Mouse (Mus musculus): Measurements from ENCODE around the gene Dock1.

Gene Dock1

DNA sequence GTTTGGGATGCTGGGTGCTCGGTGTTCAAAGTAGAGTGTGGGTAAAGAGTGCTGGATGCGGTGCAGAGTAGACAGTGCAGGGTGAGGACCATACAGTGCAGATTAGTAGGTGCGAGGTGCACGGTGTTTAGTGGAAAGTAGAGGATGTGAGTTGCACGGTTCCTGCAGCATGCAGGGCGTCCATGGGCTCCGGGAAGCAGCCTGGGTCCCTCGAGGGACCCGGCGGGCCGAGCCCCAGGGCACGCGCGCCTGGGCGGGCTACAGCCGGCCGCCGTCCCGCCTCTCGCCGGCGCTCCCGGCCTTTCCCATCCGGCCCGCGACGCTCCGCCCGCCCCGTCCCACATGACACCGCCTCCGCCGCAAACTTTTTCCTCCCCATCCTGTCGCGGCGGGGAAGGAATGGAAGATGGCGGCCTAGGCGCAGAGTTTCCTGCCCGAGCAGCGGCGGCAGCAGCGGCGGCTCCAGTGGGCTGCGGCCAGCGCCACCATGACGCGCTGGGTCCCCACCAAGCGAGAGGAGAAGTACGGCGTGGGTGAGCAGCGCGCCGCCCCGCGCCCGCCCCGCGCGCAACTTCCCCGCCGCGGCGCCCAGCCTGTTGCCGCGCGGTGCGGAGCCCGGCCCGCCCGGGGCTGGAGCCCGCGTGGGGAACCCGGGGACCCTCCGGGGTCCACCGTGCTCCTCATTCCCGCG, at the start of gene Dock1:
Gene Dock1 (plus strand): TSS at position 343 of the 691 bp plus-strand sequence.
- peak; percentile 14 to 18 for DNase-seq

DNA sequence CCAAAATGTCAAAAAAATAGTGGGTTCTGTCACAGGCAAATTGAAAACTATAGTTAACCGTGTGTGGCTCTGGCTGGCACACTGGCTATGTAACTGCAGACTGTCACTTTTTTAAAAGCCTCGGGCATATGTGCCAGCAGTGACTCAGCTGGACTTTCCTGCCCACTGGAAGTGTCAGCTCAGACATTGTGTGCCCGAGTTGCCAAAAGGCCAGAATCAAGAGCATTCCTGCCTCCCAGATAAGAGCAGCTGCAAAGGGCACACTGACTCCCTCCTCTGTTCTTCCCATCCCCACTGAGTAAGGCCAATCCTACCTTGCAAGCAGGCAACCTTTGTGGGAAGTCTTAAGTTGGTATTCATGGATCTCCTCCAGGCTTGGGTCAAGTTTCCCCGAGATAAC, 42.5 kb upstream of the Dock1 start:
- DNase-seq: no peak

DNA sequence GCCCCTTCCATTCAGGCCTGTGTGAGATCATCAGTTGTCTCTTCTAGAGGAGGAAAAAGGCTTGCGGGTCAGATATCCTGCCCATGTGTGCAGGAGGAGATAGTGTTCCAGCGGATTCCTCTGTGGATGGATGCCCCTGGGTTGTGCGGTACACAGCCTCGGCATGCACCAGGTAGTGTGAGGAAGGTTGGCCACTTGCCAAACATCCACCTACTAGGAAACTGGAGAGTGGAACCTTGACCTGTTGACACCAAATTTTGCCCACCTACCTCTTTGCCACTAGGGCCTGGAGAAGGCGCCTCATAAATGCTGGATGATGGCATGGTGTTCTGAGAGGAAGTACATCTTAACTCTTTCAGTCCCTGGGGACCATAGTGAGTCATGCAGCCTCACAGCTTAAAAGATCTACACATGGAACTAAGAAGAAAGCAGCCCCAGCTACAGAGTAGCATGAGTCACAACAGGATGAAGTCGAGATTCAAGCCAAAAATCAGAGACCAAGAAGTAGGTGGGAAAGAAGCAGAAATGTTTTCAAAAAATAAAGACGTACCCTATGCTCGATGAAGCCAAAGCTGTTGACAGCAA, 20.1 kb upstream of the Dock1 start:
- no peak for DNase-seq

DNA sequence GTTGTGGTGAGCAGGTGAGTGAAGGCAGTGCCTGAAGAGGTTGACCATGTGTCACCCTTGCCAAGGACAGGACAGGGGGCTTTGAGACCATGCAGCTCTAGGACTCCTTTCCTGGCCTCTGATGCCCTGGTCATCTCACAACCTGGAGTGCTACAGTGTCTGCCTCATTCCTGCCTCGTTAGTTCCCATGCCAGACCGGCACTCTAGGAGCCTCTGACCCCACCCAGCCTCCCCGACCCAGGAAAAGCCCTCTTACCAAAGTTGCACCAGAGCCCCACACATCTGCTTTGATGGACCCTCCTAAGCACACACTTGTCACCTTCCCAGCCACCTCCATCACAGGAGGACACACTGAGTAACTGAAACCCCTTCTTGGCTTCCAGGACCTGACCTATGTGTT, 19.4 kb upstream of the Dock1 start:
- no peak for DNase-seq

DNA sequence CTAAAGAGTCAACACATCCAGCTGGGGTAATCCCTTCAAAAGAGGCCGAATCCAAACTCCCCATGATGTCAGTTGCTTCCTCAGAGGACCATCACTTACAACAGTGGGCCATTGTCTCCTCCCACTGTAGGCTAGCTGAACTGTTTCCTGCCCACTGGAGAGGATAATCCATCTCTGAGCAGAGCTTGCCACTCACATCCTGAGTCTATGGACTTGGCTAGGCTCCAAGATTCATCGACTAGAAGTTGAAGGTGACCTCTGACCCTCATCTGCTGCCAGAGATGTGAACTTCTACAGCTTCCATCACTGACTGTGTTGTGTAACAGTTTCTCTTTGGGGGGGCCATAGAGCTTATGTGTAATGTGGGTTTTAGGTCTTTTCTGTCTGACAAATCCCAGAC, 7.2 kb upstream of the Dock1 start:
- no peak for DNase-seq

DNA sequence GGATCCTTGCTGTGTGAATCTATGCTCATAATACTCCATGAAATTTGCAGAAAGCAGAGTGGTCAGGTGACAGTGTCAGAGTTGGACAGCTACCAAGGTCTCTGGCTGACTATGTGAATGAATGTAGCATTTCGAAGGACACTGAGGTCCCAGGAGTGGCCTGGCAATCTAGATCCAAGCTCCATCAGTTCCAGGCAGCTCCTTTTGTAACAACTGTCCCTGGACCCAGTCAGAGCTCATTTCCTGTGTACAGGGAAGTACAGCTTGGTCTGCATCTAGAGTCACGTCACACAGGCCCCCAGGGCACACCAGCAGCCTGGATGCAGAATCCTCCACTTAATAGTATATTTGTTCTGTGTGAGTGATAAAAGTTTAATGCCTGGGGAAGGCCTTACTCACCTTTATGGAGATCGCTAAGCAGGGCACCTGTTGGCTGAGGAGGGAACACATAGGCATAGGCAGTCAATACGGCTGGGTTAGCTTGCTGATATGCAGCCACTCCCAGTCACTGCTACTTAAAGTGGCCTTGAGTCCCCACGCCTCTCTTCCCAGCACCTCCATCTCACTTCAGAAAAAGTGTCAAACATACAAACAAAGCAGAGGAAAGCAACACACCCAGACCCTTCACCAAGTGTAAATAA, 4.7 kb upstream of the Dock1 start:
- DNase-seq: no peak

DNA sequence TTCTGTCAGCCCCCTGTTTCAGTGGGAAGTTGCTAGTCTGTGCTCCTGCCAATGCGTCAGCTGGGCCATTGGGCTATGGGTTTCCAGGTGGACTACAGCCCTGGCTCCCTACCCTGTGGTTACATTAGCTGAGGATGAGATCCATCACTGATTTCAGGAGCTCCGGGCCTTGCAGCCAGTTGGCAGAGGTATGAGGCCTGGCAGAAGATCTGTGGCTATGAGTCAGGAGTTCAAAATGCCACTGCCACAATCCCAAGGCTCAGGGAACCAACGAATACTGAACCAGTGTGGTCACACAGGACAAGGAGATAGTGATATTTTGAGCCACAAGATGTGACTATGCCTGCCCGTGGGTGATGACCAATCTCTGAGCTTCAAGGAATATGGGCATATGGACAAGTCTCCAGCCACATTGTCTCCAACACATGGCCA, 3.2 kb upstream of the Dock1 start:
- DNase-seq: no peak

DNA sequence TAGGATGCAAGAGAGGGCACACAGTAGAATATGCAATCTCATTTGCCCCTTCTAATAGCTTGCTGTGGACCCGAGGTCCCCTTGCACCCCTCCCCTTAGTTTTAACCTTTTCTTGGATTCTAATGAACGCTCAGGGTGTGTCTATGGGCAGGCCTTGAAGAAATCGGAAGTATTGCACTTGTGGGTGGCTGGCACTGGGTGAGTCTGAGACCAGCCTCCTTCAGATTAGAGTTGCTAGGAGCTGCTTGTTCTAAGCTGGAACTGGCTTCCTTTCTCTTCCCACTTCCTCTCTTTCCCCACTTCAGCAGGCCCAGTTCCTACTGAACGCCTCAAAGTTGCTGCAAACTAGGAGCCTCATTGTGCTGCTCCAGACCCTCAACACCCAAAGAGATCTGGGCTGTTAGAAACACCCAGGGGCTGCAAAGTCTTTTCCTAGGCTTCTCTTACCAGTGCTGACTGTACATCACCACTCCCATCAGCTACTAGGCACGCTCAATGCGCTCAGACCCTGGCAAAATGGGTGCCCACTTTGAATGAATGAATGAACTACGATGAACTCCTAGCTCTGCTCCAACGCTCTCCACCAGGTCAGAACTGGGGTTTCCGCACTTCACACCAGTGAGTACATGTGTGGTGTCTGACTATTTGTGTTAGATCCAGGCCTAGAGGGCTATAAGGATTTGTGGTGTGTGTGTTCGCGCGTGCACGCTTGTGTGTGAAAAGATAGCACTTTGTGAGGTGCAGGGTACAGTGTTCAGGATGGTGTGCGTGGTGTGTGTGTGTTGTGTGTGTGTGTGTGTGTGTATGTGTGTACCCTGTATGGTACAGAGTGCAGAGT, 761 bp upstream of the Dock1 start:
- DNase-seq: no peak

DNA sequence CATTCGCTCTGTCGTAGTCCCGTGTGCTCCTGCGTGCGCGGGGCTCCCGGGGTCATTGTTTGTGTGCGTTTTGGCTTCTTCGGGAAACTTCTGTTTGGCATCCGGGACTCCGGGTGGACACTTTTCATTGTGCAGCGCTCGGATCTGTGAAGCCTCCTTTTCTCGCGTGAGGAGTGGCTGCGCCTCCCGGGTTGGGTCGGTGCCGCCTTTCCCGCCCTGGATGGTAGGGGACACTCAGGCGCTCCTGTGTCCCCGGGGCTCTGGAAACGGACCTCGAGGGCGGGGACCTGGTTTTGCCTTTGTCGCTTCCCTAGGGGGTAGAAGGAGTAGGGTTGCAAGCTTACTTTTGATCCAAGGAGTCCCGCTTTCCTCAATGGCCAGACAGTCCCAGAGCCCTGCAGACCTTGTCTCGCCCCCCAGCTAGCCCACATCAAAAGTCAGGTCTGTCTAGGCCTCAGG, 578 bp downstream of the Dock1 start:
- no peak for DNase-seq

DNA sequence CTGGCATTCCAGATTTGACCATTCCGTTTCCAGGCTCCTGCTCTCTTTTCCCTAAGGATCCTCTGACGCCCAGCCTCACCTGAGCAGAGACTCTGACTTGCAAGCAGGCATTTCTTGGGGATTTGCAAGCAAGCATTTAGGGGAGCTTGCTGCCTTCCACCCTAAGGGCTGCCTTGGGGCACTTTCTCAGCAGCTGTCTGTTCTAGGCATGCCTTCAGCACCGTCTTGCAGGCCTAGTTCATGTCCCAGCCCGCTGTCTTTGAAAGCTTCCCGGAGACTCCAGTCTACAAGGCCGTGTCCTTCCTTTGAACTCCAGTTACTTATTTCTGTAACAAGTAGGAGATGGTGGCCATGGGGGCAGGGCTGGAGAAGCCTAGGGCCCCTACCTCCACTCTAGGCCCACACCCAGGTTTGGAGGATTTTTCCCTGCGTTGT, 1.0 kb downstream of the Dock1 start:
- DNase-seq: no peak

DNA sequence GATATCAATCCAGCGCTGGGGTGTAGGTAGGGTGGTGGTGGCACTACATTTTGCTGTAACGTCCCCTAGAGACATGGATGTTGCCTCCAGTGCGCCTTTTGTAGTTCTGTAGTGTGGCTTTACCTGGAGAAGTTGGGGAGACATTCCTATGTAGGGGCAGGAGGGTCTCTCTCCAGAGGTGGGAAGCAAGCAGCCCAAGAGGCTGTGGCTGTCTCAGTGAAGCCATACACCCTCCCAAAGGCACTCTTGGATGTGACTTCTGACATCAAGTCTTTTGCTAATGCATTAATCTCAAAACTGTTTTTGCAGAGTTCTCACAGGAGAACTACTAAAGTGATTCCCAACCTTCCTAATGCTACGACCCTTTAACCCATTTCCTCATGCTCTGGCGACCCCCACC, 2.7 kb downstream of the Dock1 start:
- no peak for DNase-seq

DNA sequence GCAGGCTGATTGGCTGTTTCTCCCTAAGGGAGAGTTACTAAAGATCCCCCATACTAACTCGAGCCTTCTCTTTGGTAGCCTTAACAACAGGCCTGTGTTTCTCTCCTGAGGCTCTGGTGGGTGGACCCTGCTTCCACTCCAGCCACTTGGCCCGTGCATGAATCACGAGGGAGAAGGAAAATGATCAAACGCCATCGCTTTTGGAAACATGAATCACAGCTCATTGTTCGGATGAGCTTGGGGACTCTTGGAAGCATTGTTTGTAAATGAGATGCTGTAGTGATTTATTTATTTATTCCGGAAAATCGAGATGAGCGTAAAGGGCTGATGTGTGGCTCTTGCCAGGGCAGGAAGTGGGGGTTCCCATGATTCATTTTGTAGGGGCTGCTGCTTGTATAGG, 3.5 kb downstream of the Dock1 start:
- DNase-seq: peak in 1 of 2 experiments; percentile 13

DNA sequence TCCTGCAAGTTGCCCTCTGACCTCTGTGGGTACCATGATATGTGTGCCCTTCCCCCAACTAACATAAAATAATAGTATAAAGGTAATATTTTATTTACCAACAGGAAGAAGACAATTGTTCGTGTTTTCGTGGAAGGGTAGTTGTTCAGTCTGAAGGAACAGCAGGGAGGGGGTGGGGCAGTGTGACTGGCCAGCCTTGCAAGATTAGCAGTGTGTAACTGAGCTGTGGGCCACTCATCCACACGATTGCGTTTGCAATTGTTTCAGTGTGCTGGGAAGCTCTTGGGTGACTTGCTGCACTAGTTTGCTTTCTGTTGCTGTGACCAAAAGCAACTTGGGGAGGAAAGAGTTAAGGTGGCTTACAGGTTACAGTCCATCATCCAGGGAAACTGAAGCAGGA, 7.4 kb downstream of the Dock1 start:
- no peak for DNase-seq

DNA sequence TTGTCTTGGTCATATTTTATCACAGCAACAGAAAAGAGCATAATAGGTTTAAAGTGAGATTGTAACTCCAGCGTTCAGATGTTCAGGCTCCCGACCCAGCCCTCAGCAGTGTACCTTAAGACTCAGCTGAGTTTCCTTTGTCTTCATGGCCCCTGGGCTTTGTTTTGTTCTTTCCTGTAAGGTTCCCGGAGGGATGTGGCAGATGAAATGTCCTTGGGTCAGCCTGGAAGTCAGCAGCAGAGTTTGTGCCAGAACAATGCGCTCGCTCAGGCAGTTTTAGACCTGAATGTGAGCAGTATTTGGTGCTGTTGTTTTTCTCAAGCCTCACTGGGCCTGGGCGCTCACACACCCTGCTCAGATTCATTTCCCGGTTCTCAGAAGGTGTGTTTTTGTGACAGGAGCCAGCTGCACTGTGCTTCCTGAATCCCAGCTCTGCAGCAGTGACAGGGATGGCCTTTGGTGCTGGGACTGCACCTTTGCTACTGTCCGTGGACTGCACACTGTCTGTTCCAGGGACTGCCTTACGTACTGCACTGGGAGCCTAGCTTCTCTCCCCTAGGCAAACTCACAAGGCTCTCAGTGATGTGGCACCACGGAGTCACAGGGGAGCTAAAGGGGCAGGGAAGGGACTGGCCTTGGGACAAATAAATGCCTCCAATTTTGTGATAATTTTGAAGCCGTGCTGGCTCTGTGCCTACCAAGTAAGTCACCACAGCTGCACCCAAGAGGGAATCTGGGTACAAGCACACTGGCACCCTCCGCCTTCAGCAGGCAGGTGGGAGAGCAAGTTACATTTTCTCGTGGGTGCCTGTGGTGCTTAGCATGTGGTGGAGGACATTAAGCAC, 9.1 kb downstream of the Dock1 start:
- no peak for DNase-seq

DNA sequence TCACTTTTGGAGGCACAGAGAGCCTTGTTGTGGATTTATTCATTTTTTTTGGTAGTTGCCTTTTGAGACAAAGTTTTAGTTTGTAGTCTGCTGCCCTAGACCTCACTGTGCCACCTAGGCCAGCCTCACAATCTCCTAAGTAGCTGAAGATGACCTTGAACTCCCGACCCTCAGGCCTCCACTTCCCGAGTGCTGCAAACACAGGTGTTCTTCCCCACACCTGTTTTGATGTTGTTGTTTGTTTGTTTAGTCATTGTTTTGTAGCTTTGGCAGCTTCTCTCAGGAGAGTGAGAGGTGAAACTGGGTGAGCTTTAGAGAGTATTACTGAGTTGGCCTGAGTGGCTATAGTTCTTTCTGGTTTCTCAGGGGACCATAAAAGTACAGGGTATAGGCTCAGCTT, 9.7 kb downstream of the Dock1 start:
- no peak for DNase-seq

DNA sequence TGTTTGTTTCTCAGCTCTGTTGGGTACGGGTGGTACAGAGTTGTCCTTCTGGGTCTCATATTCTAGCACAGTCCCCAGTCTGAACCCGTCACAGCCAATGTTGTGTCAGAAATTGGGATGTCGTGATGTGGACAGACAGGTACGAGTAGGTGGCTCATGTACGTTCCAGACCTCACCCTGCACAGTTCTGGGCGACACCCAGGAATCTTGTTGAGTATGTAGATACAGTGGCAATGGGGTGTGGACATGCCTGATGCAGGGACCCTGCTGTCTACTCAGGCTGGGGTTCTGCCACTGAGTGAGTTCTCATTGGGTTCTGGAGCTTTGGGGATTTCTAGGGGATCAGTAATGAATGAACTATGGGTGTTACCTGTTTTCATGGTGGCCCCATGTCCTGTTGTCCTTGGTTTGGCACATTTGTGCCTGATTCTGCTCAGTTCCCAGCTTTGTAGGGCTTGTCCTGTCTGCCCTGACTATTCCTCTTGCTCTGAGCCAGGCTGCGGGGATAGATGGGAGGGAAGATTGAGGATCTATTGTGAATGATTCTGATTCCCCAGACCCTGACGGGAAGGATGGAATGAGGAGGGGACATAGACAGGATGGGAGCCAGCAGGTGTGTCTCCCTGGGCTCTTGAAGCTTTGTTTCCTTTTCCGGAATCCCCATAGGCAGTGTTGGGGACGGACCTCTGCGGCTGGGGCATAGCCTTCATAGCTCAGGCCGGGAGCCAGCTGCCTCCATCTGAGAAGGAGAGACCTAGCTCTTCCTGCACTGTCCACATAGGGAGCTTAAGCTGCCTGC, 11.5 kb downstream of the Dock1 start:
- no peak for DNase-seq

DNA sequence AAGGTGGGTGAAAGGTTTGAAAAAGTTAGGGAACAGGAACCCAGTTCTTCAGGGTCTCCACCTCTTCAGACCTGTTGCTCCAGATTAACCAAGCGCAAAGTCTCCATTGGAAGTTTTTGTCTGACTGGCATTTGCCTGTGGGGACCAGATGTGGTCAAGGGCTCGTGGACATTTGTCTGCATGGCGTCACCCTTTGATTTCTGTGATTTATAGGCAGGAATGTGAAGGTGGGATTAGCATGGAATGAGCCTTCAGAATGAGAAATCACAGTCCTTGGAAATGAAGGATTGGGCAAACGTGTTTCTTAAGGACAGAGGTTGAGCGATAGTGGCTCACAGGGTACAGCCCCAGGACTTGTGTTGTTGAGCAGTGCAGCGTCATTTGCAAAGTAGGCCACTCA, 17.9 kb downstream of the Dock1 start:
- DNase-seq: no peak

DNA sequence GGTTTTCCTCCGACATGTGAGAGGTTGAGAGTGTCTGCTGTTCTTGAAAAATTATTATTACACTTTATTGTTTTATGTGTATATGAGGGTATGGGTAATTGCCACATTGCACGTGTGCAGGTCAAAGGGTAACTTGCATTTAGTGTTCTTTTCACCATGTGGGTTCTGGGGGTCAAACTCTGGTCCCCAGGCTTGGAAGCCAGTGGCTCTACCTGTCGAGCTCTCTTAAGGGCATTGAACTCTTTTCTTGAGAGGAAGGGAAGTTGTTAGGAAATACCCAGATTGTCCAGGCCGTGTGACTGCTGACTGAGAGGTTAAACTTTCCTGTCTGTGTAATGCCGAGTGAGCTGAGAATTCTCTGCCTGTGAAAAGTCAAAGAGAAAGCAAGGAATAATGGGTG, 19.7 kb downstream of the Dock1 start:
- DNase-seq: no peak

DNA sequence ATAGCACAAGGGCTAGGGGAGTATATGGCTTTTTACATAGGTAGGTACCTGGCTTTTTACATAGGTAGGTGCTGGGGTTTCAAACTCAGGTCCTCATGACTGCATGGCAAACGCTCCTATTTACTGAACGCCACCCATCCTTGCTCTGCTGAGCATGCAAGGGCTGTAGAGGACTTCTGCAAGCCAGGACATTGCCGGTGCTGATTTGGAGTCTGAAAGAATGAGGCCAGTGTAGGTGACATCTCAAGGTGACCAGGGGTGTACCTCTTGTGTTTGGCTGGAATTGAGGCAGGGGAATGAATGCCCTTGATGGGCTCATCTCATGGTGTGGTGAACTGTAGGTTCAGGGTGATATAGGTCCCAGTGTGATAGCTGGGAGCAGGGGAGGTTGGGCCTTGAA, 20.4 kb downstream of the Dock1 start:
- no peak for DNase-seq

DNA sequence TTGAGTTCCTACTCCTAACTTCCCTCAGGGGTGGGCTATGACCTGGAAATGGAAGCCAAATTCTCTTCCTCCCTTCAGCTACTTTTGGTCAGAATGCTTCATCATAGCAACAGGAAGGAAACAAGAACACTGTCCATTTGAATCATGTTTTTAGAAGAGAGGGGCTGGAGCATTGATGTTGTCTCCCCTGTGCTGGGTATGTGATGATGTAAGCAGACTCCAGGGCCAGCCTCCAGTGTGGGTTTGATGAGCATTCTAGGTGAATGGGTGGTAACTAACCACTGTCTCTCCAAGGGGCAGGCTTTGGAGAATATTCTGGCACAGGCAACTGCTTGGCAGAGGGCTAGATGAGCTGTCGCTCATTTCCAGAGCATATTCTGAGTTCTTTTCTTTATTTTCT, 22.9 kb downstream of the Dock1 start:
- no peak for DNase-seq

DNA sequence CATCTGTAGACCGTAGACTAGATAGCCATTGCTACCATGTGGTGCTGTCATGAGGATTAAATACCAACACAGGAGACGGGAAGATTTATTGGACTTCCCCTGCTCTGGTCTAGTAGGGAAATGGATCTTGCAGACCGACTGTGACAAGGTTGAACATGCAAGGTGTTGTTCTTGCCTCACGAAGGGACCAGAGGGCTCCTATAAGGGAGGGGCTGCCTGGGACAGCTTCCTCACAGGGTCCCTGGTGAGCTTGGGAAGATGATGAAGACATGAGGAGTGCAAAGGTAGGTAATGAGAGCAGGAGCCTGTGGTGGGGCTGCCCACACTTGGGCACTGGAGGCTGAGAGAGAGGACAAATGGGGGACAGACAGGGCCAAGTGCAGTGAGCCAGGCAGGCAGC, 25.0 kb downstream of the Dock1 start:
- DNase-seq: no peak
